Mouse (Mus musculus) ovary, adult 2 months (tissue): ENCODE data around the gene Nmnat3. TPM values are rescaled to one million over a fixed set of nuclear protein-coding genes. Genes with fewer than 3 reads are reported as not detected.

ENCODE experiments used
- polyA plus RNA-seq: library from polyadenylated mRNA; depleted of rRNA; stranded (reverse); fragments of >200 nt; gene quantifications from 2 replicates; pipeline ENCODE4 v1.2.3, GENCODE M21; 2012; rRNA removed

Gene Nmnat3
- polyA plus RNA-seq = 9.7 and 12.0 TPM in 2 replicates

DNA sequence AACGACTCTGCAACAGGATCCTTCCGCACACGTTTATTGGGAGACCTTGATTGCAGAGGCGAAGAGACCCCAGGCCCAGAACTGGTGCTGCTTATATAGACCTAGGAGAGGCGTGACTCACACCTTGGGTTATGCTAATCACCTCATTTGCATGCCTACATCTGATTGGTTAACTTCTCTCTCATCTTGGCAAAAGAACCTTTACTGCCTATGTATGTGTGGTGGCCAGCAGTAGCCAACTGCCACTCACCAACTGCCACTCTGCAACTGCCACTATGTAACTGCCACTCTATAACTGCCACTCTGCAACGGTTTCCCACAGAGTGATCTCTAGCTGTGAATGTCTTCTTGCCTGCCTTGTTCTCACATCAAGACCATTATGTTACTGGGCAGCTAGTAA, at the start of gene Nmnat3:
Gene Nmnat3 (plus strand): TSS at position 301 of the 400 bp plus-strand sequence.

DNA sequence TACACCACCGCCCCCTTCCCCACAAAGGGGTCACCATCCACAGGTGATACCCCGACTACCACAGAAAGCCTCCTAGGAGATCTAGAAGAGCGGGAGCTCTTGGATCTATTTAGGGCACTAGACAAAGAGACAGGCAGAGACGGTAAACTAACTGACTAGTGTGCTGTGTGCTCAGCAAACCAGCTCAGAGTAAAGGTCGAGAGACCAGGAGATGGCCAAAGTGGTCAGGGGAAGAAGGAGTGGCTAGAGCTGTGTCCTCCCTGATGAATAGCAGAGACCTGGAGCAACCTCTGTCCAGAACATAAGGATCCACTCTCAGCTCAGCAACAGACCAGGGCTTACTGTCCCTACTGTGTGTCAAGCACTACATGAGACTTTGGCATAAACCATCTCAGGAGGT, 135.4 kb downstream of the Nmnat3 start, which contains the start of gene Rbp1:
Gene Rbp1 (plus strand): TSS at position 306 of the 400 bp plus-strand sequence.

Other genes starting within 250 kb of the Nmnat3 start
- gene Rbp1, start 135.5 kb downstream of the Nmnat3 start, polyA plus RNA-seq = 25.2 and 31.3 TPM in 2 replicates
- gene Rbp2, start 198.7 kb downstream of the Nmnat3 start, polyA plus RNA-seq = 0.27 and 0.47 TPM in 2 replicates